Mouse (Mus musculus): ENCODE measurements around the gene P3h2. TPM values are rescaled to one million over a fixed set of nuclear protein-coding genes. Genes with fewer than 3 reads are reported as not detected.
A peak's percentile ranks its signal among the peaks of the same experiment; 100 is the strongest.

The P3h2 gene
- total RNA-seq (2021): 1 to 10 TPM; 3.6 to 3.8 TPM
- long read RNA-seq, experiment 1, partial matches to known transcripts: 0 of 2 reads
- long read RNA-seq, experiment 1, other reads (novel, unspliced or antisense): 1 of 2 reads
- long read RNA-seq, experiment 2, partial matches to known transcripts: 0 of 1 reads
- long read RNA-seq, experiment 2, other reads (novel, unspliced or antisense): 1 of 1 reads

DNA sequence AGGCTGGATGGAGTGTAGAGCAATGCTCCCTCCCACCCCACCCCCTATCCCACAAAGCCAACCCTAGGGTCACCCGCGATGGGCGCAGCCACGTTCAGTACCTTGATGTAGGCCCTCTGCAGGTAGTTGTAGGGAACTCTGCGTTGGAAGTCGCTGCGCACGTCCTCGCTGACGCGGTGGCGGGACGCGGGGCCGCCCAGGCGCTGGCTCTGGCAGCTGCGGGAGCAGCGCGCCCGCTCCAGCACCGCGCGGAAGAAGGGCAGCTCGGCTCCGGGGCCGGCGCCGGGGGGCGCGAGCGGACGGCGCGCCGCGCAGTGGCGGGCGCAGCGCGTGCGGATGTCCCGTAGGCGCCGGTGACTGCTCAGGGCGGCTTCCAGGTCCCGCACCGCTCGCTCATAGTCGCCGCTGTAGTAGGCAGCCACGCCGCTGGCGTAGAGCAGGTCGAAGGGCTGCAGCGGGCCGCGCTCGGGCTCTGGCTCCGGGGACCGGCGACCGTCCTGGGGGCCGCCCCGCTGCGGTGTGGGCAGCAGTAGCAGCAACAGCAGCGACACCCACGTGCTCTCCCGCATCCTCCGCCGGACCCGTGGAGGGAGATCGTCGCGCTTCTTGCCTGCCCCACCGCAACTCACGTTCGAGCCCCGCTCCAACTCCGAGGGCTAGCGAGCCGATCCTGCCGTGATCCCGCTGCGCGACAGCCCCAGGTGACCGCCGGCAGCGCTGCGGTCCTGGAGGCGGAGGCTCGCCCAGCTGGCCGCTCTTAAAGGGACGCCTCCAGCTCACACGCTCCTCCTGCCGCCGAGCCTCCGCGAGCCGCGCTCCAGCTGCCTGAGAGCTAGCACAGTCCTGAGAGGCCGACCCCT, at the start of gene P3h2:
TSS of gene P3h2 (minus strand) at position 670 of the 860 bp plus-strand sequence.
- intact Hi-C loops (cut with DNase I): loop anchor here (5.0 kb wide), 1 partner anchor 83 kb away; no protein-coding TSS in a partner anchor
- DNase-seq (ENCODE audit: low spot score in 2 of 2): peak; percentile 45 to 64

DNA sequence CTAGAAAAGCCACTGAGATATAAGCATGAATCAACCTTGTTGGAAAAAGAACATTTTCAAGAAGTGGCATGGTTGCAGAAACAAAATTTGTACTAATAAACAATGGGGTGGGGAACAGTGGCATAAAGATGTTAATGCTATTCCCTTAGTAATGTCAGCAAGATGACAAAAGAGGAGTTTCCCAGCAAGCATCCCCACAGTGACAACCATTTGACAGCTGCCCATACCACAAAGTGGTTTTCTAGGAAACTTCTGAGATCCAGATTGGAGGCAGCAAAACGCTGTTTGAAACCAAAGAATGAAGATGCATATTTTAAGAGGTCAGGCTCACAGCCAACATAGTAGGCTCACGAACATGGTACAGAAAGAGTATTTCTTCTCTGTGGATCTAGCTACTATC, 46.7 kb upstream of the P3h2 start:
- intact Hi-C loops (cut with DNase I): no loop called here
- no peak for DNase-seq (ENCODE audit: low spot score in 2 of 2)

DNA sequence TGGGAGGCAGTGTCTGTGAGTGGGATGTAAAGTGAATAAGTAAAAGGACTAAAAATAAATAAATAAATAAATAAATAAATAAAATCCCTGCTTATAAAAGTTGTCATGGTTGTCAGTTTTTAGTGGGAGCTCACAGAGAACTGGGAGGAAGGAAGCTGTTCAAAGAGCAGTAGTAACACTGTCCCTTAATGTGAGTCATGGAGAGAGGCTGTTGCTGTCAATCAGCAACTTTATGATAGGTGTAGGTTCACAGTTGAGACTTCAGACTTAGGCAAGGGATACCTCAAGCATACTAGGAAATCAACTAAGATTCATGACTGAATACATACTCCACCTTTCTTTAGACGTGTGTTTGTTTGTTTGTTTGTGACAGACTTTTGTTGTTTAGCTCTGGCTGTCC, 45.4 kb upstream of the P3h2 start:
- intact Hi-C loops (cut with DNase I): no loop called here
- no peak for DNase-seq (ENCODE audit: low spot score in 2 of 2)

DNA sequence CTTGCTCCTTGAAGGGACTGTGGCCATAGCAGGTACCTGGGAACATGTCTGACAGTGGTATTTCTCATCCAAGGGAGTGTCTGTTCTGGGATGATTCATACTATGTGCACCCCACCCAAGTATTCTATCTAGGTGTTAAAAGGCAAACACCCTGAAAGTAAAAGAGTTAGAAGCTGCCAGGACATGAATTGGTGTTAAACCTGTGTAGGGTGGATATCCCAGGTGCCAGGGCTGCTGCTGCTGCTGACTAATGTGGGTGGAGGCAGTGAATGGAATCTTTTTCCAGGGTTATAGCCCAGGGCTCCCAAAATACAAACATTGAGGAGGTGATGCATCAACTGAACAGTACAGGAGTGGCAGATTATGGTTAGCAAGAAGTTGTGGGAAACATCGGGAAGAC, 41.3 kb upstream of the P3h2 start:
- no peak for DNase-seq (ENCODE audit: low spot score in 2 of 2)
- intact Hi-C loops (cut with DNase I): no loop called here

DNA sequence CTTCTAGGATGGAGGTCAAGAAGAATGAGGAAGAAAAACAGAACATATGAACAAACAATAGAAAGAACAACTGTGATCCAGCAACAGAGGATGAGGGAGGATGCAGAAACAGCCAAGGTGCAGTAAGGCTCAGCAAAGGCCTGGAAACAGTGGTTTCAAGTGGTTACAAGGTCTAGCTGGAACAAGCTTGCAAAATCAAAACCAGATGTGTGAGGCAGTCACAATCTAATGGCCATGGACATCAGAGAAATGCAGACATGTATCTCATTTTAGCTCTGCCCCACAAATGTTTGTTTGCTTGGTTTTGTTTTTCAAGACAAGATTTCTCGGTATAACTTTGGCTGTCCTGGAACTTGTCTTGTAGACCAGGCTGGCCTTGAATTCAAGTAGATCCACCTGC, 25.5 kb upstream of the P3h2 start:
- intact Hi-C loops (cut with DNase I): no loop called here
- no peak for DNase-seq (ENCODE audit: low spot score in 2 of 2)

DNA sequence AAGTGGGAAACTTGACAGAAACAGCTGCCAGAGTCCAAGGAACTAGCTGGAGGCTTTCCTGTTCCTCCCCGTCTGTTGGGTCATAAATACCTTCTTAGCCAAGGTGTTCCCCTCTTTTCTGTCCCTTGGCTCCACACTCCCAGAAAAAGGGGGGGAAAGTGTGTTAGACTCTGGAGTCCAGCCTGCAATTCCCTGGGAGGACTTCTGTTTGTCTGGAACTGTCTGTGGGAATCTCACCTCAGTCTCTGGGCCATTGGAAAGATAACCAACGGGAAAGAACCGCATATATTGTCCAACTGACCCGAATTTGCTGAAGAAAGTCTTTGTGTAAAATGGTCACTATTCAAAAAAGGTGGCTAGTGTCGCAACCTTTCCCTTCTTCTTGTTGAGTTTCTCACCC, 1.0 kb upstream of the P3h2 start:
- intact Hi-C loops (cut with DNase I): loop anchor here (5.0 kb wide), 1 partner anchor 84 kb away; no protein-coding TSS in a partner anchor
- DNase-seq (ENCODE audit: low spot score in 2 of 2): no peak

DNA sequence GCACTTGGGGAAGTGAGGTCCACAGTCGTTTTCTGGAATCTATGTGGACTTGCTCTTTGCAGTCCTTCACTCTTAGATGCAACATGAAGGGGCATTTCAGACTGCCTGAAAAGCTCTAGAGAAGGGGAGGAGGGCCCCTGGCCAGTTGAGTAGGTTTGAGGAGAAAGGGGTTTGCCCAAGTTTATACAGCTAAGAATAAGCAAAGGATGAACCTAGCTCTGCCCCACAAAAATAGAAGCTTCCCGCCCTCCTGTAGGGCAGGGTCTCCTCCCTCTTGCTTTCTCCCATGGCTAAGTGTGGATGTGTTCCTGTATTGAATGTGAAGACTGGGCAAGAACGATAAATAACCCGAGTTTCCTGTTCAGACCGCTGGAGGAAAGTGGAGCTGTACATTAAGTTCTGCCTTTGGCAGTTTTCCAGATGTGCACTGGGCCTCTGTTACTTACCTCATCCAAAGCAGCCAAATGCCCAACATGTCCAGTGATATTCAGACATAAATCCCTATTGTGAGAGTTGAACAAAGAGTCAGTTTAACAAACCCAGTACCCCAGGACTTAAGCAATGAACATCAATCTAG, 545 bp upstream of the P3h2 start:
- peak; percentile 11 to 14 for DNase-seq (ENCODE audit: low spot score in 2 of 2)
- intact Hi-C loops (cut with DNase I): loop anchor here (5.0 kb wide), 1 partner anchor 84 kb away; no protein-coding TSS in a partner anchor

DNA sequence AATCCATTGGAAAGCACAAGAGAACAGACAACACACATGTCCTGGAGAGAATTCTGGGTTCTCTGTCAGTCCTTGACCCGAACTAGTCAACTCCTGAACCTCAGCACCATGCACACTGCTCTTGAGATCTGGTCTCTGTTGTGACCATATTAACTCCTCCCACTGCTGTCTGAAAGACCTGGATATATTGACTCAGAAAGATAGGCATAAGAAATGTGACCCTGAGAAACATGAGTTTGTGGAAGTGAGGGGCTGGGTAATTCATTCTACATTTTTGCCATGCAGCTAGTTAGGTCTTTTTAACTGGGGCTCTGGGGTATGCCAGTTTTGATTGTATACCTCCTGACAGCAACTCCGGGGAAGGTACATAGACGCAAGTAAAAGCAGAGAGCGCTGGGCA, 1.3 kb downstream of the P3h2 start:
- no peak for DNase-seq (ENCODE audit: low spot score in 2 of 2)
- intact Hi-C loops (cut with DNase I): no loop called here

DNA sequence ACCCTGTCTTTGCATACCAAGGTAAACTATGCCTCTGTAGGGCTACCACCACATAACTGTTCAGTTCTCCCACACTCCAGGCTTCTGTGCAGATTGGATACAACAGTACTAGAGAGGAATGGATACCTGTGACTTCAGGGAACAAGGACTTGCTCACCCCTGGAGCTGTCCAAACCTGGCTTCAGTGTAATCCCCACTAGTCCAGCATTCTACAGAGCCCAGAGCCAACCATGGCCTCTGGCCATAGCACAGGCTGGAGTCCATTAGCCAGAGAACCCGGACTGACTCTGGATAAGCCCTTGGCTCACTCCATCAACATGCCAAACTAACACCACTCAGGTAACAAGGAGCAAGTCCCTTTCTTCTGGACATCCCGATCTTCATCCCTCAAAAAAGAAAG, 2.7 kb downstream of the P3h2 start:
- intact Hi-C loops (cut with DNase I): no loop called here
- no peak for DNase-seq (ENCODE audit: low spot score in 2 of 2)

DNA sequence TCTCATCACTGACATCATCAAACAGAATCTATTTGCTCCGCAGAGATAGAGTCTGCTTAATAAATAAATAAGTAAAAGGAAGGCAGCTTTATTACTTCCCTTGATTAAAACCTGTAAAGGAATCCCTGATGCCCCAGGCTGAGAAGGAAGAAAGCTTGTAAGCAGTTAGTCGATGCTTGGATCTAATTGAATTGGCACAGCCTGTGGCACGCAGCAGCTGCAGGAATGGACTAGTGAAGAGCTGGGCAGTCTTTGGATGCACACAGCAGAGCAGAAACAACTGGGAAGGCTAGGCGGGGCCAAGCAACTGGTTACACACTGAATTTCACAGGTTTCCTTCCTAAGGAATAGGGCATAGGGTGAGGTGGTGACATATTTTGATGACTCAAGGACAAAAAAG, 5.4 kb downstream of the P3h2 start:
- intact Hi-C loops (cut with DNase I): no loop called here
- DNase-seq (ENCODE audit: low spot score in 2 of 2): no peak

DNA sequence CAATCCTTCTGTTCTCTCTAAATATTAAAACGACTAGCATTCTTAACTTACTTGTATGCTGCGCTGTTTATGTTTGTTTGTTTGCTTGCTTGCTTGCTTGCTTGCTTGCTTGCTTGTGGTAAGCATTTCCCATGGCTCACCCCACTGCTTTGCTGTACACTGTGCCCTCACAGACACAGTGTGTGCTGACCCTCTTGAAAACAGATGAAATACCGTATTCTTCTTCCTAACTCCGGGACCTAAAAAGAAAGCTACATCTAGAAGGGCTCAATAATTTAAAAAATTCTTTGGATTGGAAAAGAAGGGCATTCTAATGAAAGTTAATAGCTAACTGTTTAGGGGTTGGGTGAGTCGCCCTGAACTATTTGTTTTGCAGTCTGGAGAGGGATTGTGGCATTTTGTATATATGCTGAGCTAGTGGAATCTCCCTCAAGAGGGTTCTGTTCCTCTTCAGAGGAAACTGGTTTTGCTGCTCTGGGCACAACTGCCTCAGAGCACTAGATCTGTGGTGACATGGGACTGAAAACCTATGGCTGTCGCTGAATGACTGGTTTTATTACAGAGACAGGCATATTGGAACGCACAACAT, 9.8 kb downstream of the P3h2 start:
- no peak for DNase-seq (ENCODE audit: low spot score in 2 of 2)
- intact Hi-C loops (cut with DNase I): no loop called here

DNA sequence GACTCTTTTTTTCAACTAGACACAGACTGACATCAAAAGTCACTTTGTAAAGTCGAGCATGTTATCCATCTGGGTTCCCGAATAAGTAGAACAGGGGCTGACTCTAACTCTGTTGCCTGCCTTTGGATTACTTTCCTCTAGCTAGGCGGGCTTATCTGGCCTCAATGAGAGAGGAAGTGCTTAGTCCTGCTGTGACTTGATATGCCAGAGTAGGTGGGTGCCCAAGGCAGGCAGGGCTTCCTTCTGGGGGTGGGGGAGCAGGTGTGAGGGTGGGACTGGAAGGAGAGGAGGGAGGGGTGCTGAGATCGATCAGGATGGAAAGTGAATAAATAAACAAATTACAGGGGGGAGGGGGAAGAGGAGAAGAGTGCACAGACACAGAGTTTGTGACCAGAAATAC, 11.7 kb downstream of the P3h2 start:
- intact Hi-C loops (cut with DNase I): no loop called here
- no peak for DNase-seq (ENCODE audit: low spot score in 2 of 2)

DNA sequence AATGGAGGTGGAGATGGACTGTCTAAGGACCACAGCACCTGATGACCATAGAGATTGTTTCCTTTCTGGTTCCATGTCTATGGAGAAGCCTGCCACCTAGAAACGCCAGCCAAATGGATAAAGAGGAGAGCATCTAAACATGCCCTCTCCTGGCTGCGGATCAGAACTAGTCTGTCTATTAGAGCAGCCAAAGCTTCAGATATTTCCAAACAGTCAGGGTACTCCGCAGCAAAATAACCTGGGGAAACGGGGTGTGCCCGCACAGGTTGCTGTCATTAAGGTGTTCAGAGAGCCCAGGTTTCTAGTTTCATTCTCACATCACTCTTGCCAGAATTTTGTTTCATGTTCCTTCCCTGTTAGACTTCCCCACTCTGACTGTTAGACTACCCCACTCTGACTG, 16.6 kb downstream of the P3h2 start:
- DNase-seq (ENCODE audit: low spot score in 2 of 2): no peak
- intact Hi-C loops (cut with DNase I): no loop called here

DNA sequence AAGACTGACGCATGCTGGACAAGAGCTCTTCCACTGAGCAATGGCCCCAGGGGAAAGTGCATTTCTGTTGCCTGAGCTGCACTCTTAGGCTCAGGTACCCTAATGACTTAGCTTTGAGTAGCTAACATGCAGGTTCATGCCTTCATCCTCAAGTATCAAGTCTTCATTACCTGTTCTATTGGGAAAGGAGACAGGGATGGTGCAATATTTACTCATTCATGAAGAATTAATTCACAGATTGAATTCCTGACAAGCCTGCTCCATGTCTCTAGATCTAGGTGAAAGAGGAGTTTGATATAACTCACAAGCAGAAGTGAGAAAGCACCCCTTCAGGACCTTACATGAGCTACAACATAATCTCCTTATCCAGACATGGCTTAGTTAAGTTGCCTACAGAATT, 17.3 kb downstream of the P3h2 start:
- no peak for DNase-seq (ENCODE audit: low spot score in 2 of 2)
- intact Hi-C loops (cut with DNase I): no loop called here

DNA sequence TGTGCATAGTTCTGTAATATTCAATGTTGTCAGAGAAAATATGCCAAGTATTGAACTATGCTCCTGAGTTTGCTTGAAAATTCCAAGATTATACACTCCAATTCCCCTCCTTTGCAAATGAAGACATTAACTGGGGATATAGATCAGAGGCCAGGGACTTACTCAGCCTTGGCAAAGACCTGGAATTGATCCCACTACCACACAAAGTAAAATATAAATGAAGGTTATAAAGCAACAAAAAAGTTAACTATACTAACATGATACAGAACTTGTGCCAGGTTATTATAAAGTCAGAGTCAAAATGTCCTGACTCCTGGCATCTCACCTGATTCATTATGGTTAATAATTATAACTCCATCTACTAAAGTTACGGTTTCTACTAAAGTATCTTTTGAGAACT, 18.6 kb downstream of the P3h2 start:
- no peak for DNase-seq (ENCODE audit: low spot score in 2 of 2)
- intact Hi-C loops (cut with DNase I): no loop called here

DNA sequence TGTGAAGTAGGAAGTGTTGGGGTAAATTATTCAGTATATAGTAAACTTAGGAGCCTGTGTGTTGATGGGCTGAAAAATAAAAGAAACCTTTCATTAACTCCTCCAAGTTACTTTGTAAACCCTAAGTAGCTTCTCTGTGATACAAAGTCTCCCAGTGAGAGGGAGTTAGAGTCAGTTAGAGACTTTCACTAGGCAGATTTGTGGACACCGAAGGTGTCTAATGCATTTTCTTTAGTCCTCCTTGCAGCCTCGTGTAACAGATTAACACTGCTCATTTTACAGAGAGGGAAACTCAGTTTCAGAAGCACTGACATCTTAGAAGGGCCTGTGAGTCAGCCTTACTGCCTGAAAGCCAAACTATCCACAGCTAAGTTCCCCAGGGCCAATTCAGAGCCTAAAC, 20.4 kb downstream of the P3h2 start:
- intact Hi-C loops (cut with DNase I): no loop called here
- no peak for DNase-seq (ENCODE audit: low spot score in 2 of 2)

DNA sequence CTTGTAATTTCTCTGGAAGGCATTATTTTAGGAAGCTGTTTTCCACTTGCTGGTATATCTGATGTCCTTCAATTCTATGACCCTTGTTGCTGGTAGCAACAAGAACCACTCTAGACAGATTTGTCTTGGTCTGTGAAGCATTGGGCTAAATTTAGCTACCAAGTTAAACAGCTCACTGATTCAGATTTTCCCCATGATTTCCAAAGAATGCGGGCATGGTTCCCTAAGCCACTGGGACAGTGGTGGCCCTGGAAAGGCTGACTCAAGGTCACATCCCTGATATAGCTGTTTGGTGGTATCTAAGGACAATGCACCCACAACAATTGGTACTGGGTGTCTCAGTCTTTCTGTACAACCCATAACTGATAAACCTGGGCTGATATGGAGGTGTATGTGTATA, 22.8 kb downstream of the P3h2 start:
- intact Hi-C loops (cut with DNase I): no loop called here
- no peak for DNase-seq (ENCODE audit: low spot score in 2 of 2)

DNA sequence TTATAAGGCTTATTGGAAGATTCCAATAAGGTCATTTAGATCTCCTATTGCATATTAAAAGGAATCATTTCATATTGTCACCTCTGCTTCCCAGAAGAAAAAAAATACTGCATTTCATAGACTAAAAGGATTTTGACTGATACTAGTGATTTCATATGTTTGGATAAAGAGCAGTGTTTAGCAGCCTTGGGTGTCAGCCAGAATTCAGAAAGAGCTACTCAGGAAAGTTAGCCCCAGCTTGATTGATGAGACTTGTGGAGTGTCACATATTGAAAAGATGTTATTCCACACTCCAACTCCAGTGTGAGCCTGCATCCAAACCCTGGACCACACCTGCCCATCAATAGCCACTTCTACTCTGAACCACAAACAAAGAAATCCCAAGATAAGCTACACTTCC, 23.2 kb downstream of the P3h2 start:
- DNase-seq (ENCODE audit: low spot score in 2 of 2): no peak
- intact Hi-C loops (cut with DNase I): no loop called here

DNA sequence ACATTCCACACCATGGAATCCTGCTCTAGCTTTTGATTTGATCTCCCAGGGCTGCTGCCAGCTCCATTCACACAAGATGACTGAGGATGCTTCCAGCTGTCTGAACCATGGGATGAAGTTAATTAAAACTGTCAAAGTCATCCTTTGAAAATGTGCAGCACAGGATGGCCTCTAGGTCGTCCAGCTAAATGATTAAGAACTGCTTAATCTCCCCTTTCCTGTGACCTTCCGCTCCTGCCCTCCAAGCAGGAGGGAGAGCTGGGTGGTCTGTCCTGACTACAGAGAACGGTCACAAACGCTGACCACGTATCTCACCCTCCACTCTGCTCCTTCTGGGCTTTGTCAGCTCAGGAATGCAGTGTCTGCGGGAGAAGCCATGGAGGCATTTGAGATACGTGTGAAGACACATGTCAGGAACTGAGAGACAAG, 26.6 kb downstream of the P3h2 start:
- intact Hi-C loops (cut with DNase I): no loop called here
- DNase-seq (ENCODE audit: low spot score in 2 of 2): no peak

DNA sequence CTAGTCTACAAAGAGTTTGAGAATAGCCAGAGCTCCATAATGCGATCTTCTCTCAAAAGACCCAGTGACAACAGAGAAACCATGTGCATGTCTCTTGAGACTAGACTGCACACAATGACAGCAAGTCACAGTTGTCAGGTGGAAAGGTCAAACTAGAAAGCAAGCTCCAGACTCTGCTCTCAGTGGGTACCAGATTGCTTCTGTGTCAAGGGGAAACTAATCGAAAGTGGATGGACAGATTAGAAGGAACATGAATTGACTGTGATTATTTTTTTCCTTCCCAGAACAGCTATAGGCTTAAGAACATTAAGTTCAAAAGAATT, 27.5 kb downstream of the P3h2 start:
- DNase-seq (ENCODE audit: low spot score in 2 of 2): no peak
- intact Hi-C loops (cut with DNase I): no loop called here
